Comparison of ENCODE assay signal across 21 mouse cellular contexts in the genomic region with DNA sequence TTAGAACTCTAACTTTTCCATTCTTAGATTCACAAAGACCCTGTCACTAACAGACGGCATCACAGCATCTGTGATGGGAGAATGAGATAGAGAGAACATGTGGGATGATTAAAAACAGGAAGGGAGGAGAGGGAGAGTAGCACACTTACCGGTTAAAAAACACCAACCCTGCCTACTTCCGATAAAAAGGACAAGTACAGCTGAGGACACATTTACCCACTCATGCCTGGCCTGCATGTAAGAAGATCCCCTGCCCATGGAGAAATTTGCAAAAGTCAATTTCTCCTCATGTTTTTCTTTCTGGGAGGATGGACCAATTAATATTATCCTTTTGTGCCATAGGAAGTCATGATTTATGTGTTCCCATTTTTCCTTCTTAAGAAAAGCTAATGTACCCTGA.
DNase-seq lines count a peak whose midpoint lies in the region; ATAC-seq and TF ChIP-seq lines count a peak whose summit lies in the region.
"Had no signal": no experiment of that assay in that cellular context is flagged by ENCODE, and none has a peak within 500 bp of the region (broad histone marks: within the 10 kb centered on the region; RNA-seq: fewer than 3 reads in every experiment).

No protein-coding gene starts in this region.

- DNase-seq in kidney, adult 18-20 months: no peak
- DNase-seq in kidney, postnatal 4 days: no peak
- peak; percentile 26 for DNase-seq in kidney, postnatal 0 days (ENCODE audit: low spot score)
- no peak for DNase-seq in kidney, postnatal 10 days
- DNase-seq: adrenal gland, adult 2 months; adrenal gland, adult 8-10 months; adrenal gland, postnatal 10 days; adrenal gland, postnatal 14 days; adrenal gland, postnatal 25 days; adrenal gland, postnatal 36 days; B cell, adult 2 months; cerebellum, adult 11 months; cerebellum, adult 11-12 months; cerebellum, adult 18-20 months had no signal

- no peaks in the 10 kb centered on the region for H3K27me3 ChIP-seq in kidney, embryonic 14.5 days (ENCODE audit: control insufficient read depth, insufficient read depth, low read length)
- H3K27me3 ChIP-seq in kidney, embryonic 15.5 days: no peaks in the 10 kb centered on the region
- no peaks in the 10 kb centered on the region for H3K27me3 ChIP-seq in kidney, postnatal 0 days (ENCODE audit: insufficient read depth, low read length)
- H3K27me3 ChIP-seq: CH12.LX, Patski had no signal

- H3K36me3 ChIP-seq in kidney, embryonic 14.5 days (ENCODE audit: control insufficient read depth, insufficient read depth, low read length): no peaks in the 10 kb centered on the region
- no peaks in the 10 kb centered on the region for H3K36me3 ChIP-seq in kidney, embryonic 15.5 days
- no peaks in the 10 kb centered on the region for H3K36me3 ChIP-seq in kidney, postnatal 0 days (ENCODE audit: insufficient read depth, low read length)
- H3K36me3 ChIP-seq: G1E had no signal

- H3K9ac ChIP-seq in kidney, embryonic 14.5 days (ENCODE audit: low read depth, low read length): no peak overlapping the region
- no peak overlapping the region for H3K9ac ChIP-seq in kidney, embryonic 15.5 days
- H3K9ac ChIP-seq in kidney, postnatal 0 days (ENCODE audit: low read depth, low read length): no peak overlapping the region

- H3K9me3 ChIP-seq in kidney, embryonic 14.5 days (ENCODE audit: control insufficient read depth, low read length): no peaks in the 10 kb centered on the region
- no peaks in the 10 kb centered on the region for H3K9me3 ChIP-seq in kidney, embryonic 15.5 days (replicated peaks)
- H3K9me3 ChIP-seq in kidney, postnatal 0 days (replicated peaks; ENCODE audit: low read length): no peaks in the 10 kb centered on the region
- H3K9me3 ChIP-seq: G1E had no signal

- H3K4me2 ChIP-seq in kidney, embryonic 14.5 days (replicated peaks; ENCODE audit: low read depth, low read length): no peak overlapping the region
- H3K4me2 ChIP-seq in kidney, embryonic 15.5 days: no peak overlapping the region
- H3K4me2 ChIP-seq in kidney, postnatal 0 days (ENCODE audit: low read length): no peak overlapping the region

- H3K4me3 ChIP-seq in kidney, embryonic 14.5 days (ENCODE audit: low read length): no peak overlapping the region
- no peak overlapping the region for H3K4me3 ChIP-seq in kidney, embryonic 15.5 days (replicated peaks)
- H3K4me3 ChIP-seq in kidney, postnatal 0 days (replicated peaks; ENCODE audit: low read depth, low read length): no peak overlapping the region

- WGBS in kidney, embryonic 14.5 days: 21% methylated on average over 3 of the region's 3 CpGs
- WGBS in kidney, embryonic 15.5 days: 23% methylated on average over 3 of the region's 3 CpGs
- 26% methylated on average over 3 of the region's 3 CpGs for WGBS in kidney, postnatal 0 days

- H3K4me1 ChIP-seq in kidney, embryonic 14.5 days (ENCODE audit: control insufficient read depth, insufficient read depth, low read length): no peaks in the 10 kb centered on the region
- no peaks in the 10 kb centered on the region for H3K4me1 ChIP-seq in kidney, embryonic 15.5 days
- H3K4me1 ChIP-seq in kidney, postnatal 0 days (replicated peaks; ENCODE audit: insufficient read depth, low read length): no peaks in the 10 kb centered on the region

- ATAC-seq in kidney, embryonic 14.5 days (ENCODE audit: low FRiP score, low TSS enrichment): peak; percentile 57; the same call in 1 of the 2 replicates
- peak; percentile 58; the same call in 1 of the 2 replicates for ATAC-seq in kidney, embryonic 15.5 days (replicated peaks; ENCODE audit: low FRiP score)
- no peak for ATAC-seq in kidney, postnatal 0 days (replicated peaks; ENCODE audit: low FRiP score, low read depth)
- ATAC-seq: activated CD4-positive, CD25-positive, alpha-beta regulatory T cell, adult 4 months; CD4-positive, CD25-positive, alpha-beta regulatory T cell, adult 4 months; Patski had no signal

- H3K27ac ChIP-seq in kidney, embryonic 14.5 days (ENCODE audit: low read depth, low read length): no peak overlapping the region
- no peak overlapping the region for H3K27ac ChIP-seq in kidney, embryonic 15.5 days
- H3K27ac ChIP-seq in kidney, postnatal 0 days: no peak overlapping the region

- no peak for TF ChIP-seq CTCF in kidney, postnatal 0 days (IDR thresholded peaks at IDR 0.05; ENCODE audit: low read depth)
